Mouse (Mus musculus): ENCODE data around the gene Actr2. TPM values are rescaled to one million over a fixed set of nuclear protein-coding genes. Genes with fewer than 3 reads are reported as not detected.

Actr2 gene
- polyA plus RNA-seq, 1 experiment from 2014 or later = 103 TPM

DNA sequence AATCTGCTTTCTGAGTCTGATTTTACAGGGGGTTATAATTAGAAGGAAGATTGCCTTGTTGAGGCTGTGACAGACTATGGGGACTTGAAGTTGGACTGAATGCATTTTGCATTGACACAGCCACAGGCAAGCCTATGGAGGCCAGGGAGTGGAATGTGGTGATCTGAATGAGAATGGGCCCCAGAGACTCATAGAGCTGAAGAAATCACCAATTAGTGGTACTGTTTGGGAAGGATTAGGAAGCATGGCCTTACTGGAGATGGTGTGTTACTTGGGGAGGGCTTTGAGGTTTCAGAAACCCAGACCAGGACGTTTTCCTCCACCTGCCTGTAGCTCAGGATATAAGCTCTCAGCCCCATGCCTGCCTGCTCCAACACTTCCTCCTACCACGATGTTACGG lies 53.0 kb downstream of the Actr2 start:
- Histone ChIP-seq H3K4me3 (no peak overlapping the region), H3K4me1 (peaks cover 1% of the 10 kb centered on the region; the same call in 1 of the 2 replicates), H3K36me3 (peaks cover 71% of the 10 kb centered on the region), H3K27ac (no peak overlapping the region), H3K27me3 (ENCODE audit: low read depth, poor library complexity, severe bottlenecking) (no peaks in the 10 kb centered on the region), H3K9me3 (replicated peaks) (no peaks in the 10 kb centered on the region)
- no peak for DNase-seq (ENCODE audit: low spot score)
- 90% methylated on average over 3 of the region's 3 CpGs for WGBS

DNA sequence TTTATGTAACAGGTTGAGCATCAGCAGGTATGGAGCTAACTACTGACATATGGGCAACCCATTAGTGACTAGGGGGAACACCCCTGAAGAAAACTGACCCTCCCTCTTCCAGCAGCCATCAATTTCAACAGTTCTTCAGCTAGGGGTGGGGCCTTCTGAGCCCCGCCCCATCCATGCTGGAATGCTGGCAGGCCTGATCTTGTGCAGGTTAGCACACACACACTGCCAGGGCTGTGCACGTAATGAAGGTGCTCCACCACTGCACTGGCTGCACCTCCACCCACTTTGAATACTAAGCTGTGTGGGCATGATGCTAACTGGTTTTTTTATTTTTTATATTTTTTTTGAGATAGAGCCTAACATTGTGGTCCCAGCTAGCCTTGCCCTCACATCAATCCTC lies 55.3 kb downstream of the Actr2 start:
- no peak overlapping the region for H3K4me3 ChIP-seq
- no peaks in the 10 kb centered on the region for H3K27me3 ChIP-seq (ENCODE audit: low read depth, poor library complexity, severe bottlenecking)
- H3K4me1 ChIP-seq = peaks cover 13% of the 10 kb centered on the region
- no peak for DNase-seq (ENCODE audit: low spot score)
- no peaks in the 10 kb centered on the region for H3K9me3 ChIP-seq (replicated peaks)
- H3K27ac ChIP-seq = no peak overlapping the region
- WGBS = 85% methylated on average over 2 of the region's 2 CpGs
- H3K36me3 ChIP-seq = peaks cover 55% of the 10 kb centered on the region

DNA sequence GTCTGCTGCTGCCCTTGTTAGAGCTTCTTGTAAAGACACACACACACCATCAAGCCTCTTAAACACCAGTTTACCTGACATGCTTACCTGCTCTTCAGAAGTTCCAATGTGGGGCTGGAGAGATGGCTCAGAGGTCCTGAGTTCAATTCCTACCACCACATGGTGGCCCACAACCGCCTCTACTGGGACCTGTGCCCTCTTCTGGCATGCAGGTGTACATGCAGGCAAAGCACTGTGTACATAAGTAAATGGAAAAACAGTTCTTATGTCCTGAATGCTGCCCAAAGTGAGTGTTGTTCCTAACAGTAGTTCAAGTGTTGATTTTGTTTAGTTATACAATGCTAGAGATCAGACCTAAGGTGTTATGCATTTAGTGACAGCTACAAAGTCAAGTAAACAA lies 56.5 kb downstream of the Actr2 start:
- 80% methylated on average over 1 of the region's 1 CpGs for WGBS
- H3K36me3 ChIP-seq = peaks cover 49% of the 10 kb centered on the region
- H3K4me1 ChIP-seq = peaks cover 13% of the 10 kb centered on the region

DNA sequence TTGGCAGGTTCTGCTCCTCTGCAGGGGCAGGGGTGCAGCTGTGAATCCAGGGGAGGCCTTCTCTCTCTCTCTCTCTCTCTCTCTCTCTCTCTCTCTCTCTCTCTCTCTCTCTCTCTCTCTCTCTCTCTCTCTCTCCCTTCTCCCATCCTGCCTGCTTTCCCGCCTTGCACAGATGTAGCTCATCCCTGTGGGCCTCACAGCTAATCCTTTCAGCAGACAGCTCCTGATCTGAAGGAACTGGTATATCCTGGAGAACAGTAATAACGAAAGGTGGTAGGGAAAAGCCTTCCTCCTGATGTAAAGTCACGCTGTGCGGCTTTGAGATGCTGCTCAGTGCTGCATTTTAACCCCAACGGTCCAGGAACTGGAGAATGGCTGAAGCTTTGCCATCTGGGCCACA lies 58.1 kb downstream of the Actr2 start:
- Histone ChIP-seq H3K4me1 (peaks cover 13% of the 10 kb centered on the region), H3K27ac (no peak overlapping the region)
- DNase-seq (ENCODE audit: low spot score) = no peak

More for the DNA sequence above, 56.5 kb downstream of the Actr2 start:
- Histone ChIP-seq H3K27ac (no peak overlapping the region), H3K9me3 (replicated peaks) (no peaks in the 10 kb centered on the region), H3K27me3 (ENCODE audit: low read depth, poor library complexity, severe bottlenecking) (no peaks in the 10 kb centered on the region), H3K4me3 (no peak overlapping the region)
- DNase-seq (ENCODE audit: low spot score) = no peak

DNA sequence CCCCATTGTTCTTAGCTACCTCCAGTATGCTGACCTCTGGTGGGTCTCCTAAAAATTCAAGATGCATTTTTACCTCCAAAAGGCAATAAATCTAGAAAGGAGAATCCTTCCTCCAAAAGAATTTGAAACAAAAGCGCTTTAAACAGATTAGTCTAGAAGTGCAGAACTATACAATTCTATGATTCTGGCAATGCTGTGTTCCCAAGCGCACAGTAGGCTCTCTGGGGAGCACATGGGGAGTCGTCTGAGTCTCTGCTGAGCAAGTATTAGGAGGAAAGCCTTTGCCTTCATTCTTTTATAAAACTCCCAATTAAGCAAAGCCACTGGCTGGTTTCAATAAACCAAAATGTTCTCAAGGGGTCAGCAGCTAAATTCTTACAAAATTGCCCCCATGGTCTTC lies 58.8 kb downstream of the Actr2 start:
- Histone ChIP-seq H3K9me3 (replicated peaks) (no peaks in the 10 kb centered on the region), H3K27ac (no peak overlapping the region), H3K4me3 (no peak overlapping the region), H3K27me3 (ENCODE audit: low read depth, poor library complexity, severe bottlenecking) (no peaks in the 10 kb centered on the region), H3K36me3 (peaks cover 27% of the 10 kb centered on the region), H3K4me1 (peaks cover 13% of the 10 kb centered on the region)
- DNase-seq (ENCODE audit: low spot score) = no peak
- WGBS = 83% methylated on average over 3 of the region's 3 CpGs

More for the DNA sequence above, 58.1 kb downstream of the Actr2 start:
- WGBS = 53% methylated on average over 5 of the region's 5 CpGs
- peaks cover 34% of the 10 kb centered on the region for H3K36me3 ChIP-seq
- H3K4me3 ChIP-seq = no peak overlapping the region
- no peaks in the 10 kb centered on the region for H3K27me3 ChIP-seq (ENCODE audit: low read depth, poor library complexity, severe bottlenecking)
- no peaks in the 10 kb centered on the region for H3K9me3 ChIP-seq (replicated peaks)

DNA sequence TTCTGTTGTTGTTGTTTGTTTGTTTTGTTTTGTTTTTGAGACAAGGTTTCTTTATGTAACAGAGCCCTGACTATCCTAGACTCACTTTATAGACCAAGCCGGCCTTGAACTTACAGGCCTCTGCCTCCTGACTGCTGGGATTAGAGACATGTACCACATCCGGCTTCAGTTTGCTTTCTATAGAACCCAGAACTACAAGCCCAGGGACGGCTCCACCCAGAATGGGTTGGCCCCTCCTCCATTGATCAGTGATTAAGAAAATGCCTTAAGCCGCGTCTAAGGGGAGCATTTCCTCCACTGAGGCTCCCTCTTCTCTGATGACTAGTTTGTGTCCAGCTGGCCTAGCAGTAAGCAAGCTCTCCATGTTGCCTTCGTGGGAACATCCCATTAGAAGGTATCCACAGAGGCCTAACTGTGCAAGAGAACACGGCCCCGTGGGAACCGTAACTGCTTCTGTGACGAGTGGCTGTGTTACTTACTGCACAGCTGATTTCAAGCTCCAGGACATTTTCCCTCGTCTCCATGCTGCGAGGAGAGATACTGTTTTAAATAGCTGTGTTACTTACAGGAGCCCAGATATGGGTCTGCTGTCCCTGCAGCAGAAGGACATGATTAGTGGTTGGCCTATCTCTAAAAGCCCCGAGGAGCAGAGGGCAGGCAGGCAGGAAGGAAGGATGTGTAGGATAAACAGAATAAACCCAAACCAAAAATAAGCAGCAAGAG lies 59.7 kb downstream of the Actr2 start:
- 71% methylated on average over 13 of the region's 13 CpGs for WGBS
- H3K9me3 ChIP-seq (replicated peaks) = no peaks in the 10 kb centered on the region
- DNase-seq (ENCODE audit: low spot score) = no peak
- no peaks in the 10 kb centered on the region for H3K27me3 ChIP-seq (ENCODE audit: low read depth, poor library complexity, severe bottlenecking)
- no peak overlapping the region for H3K4me3 ChIP-seq
- H3K4me1 ChIP-seq = peaks cover 13% of the 10 kb centered on the region
- H3K27ac ChIP-seq = no peak overlapping the region
- peaks cover 21% of the 10 kb centered on the region for H3K36me3 ChIP-seq

DNA sequence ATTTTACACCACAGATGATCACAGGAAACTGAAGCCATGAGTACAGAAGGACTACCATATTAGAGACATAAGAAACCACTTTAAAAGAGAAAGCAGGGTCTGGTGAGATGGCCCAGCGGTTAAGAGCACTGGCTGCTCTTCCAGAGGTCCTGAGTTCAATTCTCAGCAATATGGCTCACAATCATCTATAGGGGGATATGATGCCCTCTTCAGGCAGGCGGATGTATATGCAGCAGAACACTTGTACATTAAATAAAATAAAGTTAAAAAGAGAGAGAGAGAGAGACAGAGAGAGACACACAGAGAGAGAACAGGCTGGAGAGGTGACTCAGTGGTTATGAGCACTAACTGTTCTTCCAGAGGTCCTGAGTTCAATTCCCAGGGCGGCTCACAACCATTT lies 67.1 kb downstream of the Actr2 start:
- DNase-seq (ENCODE audit: low spot score) = no peak
- Histone ChIP-seq H3K27ac (no peak overlapping the region), H3K27me3 (ENCODE audit: low read depth, poor library complexity, severe bottlenecking) (no peaks in the 10 kb centered on the region), H3K4me3 (no peak overlapping the region), H3K9me3 (replicated peaks) (no peaks in the 10 kb centered on the region), H3K36me3 (no peaks in the 10 kb centered on the region), H3K4me1 (peaks cover 16% of the 10 kb centered on the region)
- WGBS = 75% methylated on average over 3 of the region's 3 CpGs

DNA sequence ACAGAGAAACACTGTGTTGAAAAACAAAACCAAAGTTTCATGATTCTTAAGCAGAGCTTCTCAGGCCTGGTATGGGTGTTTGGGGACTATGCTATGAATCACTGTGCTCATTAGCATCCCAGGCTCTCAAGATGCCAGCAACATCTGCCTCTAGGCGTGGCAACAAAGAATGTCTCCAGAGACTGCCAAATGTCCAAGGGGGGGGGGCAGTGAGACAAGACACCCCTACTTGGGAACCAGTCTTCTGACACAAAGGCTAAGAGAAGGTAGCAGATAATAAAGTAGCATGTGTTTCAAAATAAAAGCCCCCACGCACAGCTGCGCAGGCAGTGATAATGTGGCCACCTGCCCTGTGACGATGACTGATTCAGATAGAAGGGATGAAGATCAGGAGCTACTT lies 69.5 kb downstream of the Actr2 start:
- Histone ChIP-seq H3K36me3 (no peaks in the 10 kb centered on the region), H3K4me1 (peaks cover 33% of the 10 kb centered on the region), H3K9me3 (replicated peaks) (no peaks in the 10 kb centered on the region), H3K27me3 (ENCODE audit: low read depth, poor library complexity, severe bottlenecking) (no peaks in the 10 kb centered on the region), H3K27ac (no peak overlapping the region), H3K4me3 (no peak overlapping the region)
- WGBS = 85% methylated on average over 4 of the region's 4 CpGs
- DNase-seq (ENCODE audit: low spot score) = no peak

DNA sequence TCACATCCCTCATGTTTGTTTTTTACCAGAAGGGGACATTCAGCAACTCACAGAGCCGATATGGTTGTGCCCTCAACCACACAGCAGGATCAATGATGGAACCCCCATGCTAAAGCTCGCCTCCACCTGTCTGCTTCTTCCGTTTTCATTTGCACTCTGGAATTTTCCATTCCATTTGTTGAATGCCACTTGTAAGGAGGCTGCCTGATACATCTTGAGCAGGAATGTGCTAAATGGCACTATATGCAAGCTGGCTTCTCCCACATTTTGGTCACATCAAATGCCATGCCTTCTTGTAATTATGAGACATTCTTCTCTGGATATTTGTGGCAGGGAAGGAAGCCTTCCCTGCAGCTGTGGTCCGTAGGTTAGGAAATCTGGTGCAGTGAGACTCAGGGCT lies 70.6 kb downstream of the Actr2 start:
- Histone ChIP-seq H3K4me3 (no peak overlapping the region), H3K27me3 (ENCODE audit: low read depth, poor library complexity, severe bottlenecking) (no peaks in the 10 kb centered on the region), H3K27ac (peak overlapping the region; percentile 79; the same call in 1 of the 2 replicates), H3K9me3 (replicated peaks) (no peaks in the 10 kb centered on the region), H3K4me1 (peaks cover 34% of the 10 kb centered on the region), H3K36me3 (no peaks in the 10 kb centered on the region)
- 78% methylated on average over 4 of the region's 4 CpGs for WGBS
- DNase-seq (ENCODE audit: low spot score) = no peak

DNA sequence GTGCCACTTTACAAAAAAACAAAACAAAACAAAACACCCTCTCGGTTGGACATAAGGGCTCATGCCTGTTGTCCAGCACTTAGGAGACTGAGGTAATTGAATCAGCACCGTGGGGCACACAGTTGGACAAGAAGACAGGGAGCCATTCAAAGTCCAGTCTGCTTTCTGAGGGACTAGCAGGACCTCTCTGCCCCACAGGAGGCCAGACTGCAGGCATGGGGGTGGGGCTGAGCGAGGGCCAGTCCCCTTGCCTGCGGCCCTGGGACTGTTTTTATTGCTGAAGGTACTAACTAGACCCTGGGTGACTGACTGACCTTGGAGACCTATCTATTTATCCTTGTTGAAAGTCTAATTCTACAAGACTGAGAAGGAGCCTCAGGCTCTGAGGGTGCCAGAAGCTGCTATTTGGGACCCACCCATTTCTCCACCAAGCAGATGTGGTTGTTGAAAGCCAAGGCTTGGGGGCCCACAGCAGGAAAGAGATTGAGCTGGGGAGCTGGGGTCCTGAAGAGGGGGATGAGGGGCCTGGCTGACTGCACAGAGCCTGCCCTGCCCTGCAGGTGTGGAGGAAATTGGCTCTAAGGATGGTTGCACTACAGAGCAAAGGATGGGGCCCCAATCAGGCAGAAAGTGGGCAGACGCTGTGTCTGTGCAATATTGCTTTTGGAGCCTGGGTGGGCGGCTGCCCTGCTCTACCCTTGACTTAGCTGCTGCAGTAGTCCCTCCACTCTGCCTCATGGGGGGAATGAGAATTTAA lies 71.4 kb downstream of the Actr2 start:
- Histone ChIP-seq H3K9me3 (replicated peaks) (no peaks in the 10 kb centered on the region), H3K36me3 (no peaks in the 10 kb centered on the region), H3K4me3 (peak overlapping the region; percentile 24; the same call in 1 of the 2 replicates), H3K27ac (peak overlapping the region; percentile 79), H3K27me3 (ENCODE audit: low read depth, poor library complexity, severe bottlenecking) (no peaks in the 10 kb centered on the region), H3K4me1 (peaks cover 34% of the 10 kb centered on the region)
- 21% methylated on average over 6 of the region's 6 CpGs for WGBS
- DNase-seq (ENCODE audit: low spot score) = peak; percentile 51

DNA sequence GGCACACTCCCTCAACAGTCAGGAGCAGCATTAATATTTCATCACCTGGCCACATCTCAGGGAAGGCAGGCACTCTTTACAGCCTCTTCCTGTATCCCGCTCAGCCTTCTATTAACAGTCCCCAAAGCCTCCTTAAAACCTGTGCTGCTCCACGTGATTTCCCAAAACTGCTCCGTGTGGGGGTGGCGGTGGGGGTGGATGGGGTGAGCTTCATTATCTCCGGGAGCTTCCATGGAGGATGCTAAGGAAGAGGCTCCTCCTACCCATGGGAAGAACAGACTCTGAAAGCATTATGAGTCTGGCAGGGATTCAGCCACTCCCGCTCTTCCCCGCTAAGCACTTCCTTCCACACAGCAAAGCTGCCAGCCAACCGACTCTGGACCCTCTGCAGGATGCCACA lies 74.0 kb downstream of the Actr2 start:
- Histone ChIP-seq H3K27ac (0 out of 2 replicates have a peak overlapping the region, but pooled peaks have one; percentile 42), H3K4me1 (peaks cover 43% of the 10 kb centered on the region), H3K9me3 (replicated peaks) (no peaks in the 10 kb centered on the region), H3K4me3 (no peak overlapping the region), H3K36me3 (no peaks in the 10 kb centered on the region), H3K27me3 (ENCODE audit: low read depth, poor library complexity, severe bottlenecking) (no peaks in the 10 kb centered on the region)
- 53% methylated on average over 8 of the region's 8 CpGs for WGBS
- DNase-seq (ENCODE audit: low spot score) = no peak

DNA sequence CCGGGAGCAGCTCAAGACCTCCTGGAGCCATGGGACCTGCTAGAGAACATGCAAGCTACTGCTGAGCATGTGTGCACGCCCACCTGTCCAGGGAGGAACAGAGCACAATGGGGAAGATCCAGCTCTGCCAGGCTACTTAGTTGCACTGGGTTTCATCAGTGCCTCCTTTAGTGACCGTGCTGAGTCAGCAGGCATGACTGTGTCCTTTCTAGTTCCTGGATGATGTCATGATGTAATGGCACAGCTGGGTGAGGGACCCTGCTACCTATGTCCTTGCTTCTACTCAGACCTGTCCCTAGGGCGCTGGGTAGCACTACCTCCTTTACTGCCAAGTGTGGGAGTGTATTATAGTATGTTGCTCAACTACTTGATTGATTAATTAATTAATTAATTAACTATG lies 75.0 kb downstream of the Actr2 start:
- H3K9me3 ChIP-seq (replicated peaks) = no peaks in the 10 kb centered on the region
- 91% methylated on average over 4 of the region's 4 CpGs for WGBS
- H3K27me3 ChIP-seq (ENCODE audit: low read depth, poor library complexity, severe bottlenecking) = no peaks in the 10 kb centered on the region
- peaks cover 43% of the 10 kb centered on the region for H3K4me1 ChIP-seq
- no peak overlapping the region for H3K27ac ChIP-seq
- no peak overlapping the region for H3K4me3 ChIP-seq
- no peaks in the 10 kb centered on the region for H3K36me3 ChIP-seq
- DNase-seq (ENCODE audit: low spot score) = no peak

DNA sequence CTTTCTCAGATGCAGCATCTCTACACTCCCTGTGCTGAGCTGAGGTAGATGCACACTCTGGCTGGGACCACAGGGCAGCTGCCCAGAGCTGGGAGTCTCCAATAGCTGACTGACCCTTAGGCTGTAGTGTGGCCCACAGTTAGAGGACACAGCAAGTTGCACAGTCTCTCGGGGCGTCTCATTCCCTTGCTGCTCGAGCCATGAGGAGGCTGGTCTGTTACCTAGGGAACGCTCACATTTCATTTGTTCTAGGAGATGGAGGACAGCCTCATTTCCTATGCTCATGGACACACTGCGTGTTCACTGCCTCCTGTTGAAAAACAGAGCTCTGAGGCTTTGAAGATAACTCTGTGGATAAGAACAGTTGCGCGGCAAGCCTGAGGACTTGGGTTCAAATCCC lies 76.7 kb downstream of the Actr2 start:
- 87% methylated on average over 7 of the region's 7 CpGs for WGBS
- Histone ChIP-seq H3K9me3 (replicated peaks) (no peaks in the 10 kb centered on the region), H3K4me1 (peaks cover 27% of the 10 kb centered on the region), H3K27me3 (ENCODE audit: low read depth, poor library complexity, severe bottlenecking) (no peaks in the 10 kb centered on the region), H3K4me3 (no peak overlapping the region), H3K36me3 (no peaks in the 10 kb centered on the region), H3K27ac (0 out of 2 replicates have a peak overlapping the region, but pooled peaks have one; percentile 4)
- DNase-seq (ENCODE audit: low spot score) = no peak
